Mouse (Mus musculus): ENCODE data around the gene Hsf4. TPM values are rescaled to one million over a fixed set of nuclear protein-coding genes. Genes with fewer than 3 reads are reported as not detected.
A peak's percentile ranks its signal among the peaks of the same experiment; 100 is the strongest.

Gene Hsf4
- polyA plus RNA-seq, 1 experiment from 2014 or later = not detected

- 44% methylated on average over 16 of the region's 16 CpGs for WGBS
- Histone ChIP-seq H3K4me2 (ENCODE audit: low read depth, severe bottlenecking) (no peak overlapping the region; the same call in 1 of the 2 replicates), H3K9me3 (ENCODE audit: control insufficient read depth, low read length) (peaks cover 3% of the 10 kb centered on the region; the same call in 1 of the 2 replicates), H3K36me3 (ENCODE audit: control insufficient read depth, insufficient read depth, low read length) (no peaks in the 10 kb centered on the region; the same call in 1 of the 2 replicates), H3K27ac (replicated peaks; ENCODE audit: low read depth, low read length) (no peak overlapping the region), H3K4me3 (ENCODE audit: low read depth, low read length) (no peak overlapping the region), H3K4me1 (ENCODE audit: control insufficient read depth, insufficient read depth, low read length) (peaks cover 18% of the 10 kb centered on the region), H3K27me3 (ENCODE audit: control insufficient read depth, insufficient read depth, low read length) (peaks cover 62% of the 10 kb centered on the region), H3K9ac (ENCODE audit: low read length) (no peak overlapping the region)
- DNase-seq (ENCODE audit: low spot score) = no peak
- ATAC-seq (ENCODE audit: insufficient number of reproducible peaks, low FRiP score, low TSS enrichment, low read depth) = no peak
Observed at GRCm38 (mm10) chr8:105263244-105263912, 6.2 kb upstream of the Hsf4 start.

DNA sequence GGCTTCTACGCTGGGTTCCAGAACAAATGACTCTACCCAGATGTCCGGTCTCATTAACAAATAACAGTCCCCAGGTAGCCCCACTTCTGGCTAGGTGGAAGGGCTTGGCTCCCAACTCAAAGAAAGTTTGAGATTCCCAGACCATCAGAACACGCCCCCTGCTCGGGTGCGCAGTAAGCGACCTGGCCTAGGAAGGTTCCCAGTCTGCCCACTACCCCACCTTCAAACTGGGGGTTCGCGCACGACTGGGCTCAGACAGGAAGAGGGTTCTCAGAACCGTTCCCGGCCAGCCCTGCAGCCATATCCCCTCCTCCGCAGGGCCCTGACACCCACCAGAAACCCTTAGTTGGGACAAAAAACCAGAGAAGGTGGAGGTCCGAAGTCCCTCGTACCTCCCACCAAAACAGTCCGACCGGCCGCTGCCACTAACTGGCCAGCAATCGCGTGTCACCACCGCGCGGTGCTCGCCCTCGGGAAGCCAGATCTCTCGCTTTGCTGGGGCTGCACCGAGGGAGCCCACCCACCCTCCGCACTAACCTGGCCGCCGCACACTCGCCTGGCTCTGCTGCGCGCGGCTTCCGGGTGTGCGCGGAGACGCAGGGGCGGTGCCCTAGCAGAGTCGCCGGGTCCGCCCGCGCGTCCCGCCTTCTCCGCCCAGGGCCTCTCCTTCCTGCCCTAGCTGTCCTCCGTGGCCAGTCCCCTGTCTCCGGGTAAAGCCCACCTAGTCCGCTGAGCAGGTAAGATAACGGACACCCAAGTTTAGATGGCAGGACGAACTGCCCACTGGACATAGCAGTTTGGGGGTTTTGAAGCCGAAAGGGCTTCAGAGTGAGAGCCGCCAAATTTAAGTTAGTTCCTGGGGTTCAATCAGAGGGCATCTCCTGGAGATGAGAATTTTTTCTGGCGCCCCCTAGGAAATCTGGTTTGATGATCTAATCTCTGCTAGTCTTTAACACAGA is 5.3 kb upstream of the Hsf4 start, which contains the start of the genes Tradd and Fbxl8:
Tradd (minus strand) TSS at position 586 of the 959 bp plus-strand sequence.
Fbxl8 (plus strand) TSS at position 625 of the 959 bp plus-strand sequence.
- ATAC-seq (ENCODE audit: insufficient number of reproducible peaks, low FRiP score, low TSS enrichment, low read depth) (no peak), DNase-seq (ENCODE audit: low spot score) (peak; percentile 71)
- Histone ChIP-seq H3K27ac (replicated peaks; ENCODE audit: low read depth, low read length) (no peak within 1 kb of the TSS), H3K4me3 (ENCODE audit: low read depth, low read length) (peak within 1 kb of the TSS; percentile 63), H3K9ac (ENCODE audit: low read length) (peak within 1 kb of the TSS; percentile 58), H3K9me3 (ENCODE audit: control insufficient read depth, low read length) (peaks cover 3% of the 10 kb centered on the region; the same call in 1 of the 2 replicates), H3K36me3 (ENCODE audit: control insufficient read depth, insufficient read depth, low read length) (no peaks in the 10 kb centered on the region; the same call in 1 of the 2 replicates), H3K27me3 (ENCODE audit: control insufficient read depth, insufficient read depth, low read length) (peaks cover 62% of the 10 kb centered on the region), H3K4me2 (ENCODE audit: low read depth, severe bottlenecking) (peak within 1 kb of the TSS; percentile 81), H3K4me1 (ENCODE audit: control insufficient read depth, insufficient read depth, low read length) (peaks cover 20% of the 10 kb centered on the region)
- 1% methylated on average over 54 of the region's 54 CpGs for WGBS

- WGBS = 10% methylated on average over 10 of the region's 10 CpGs
- Histone ChIP-seq H3K27ac (replicated peaks; ENCODE audit: low read depth, low read length) (no peak overlapping the region), H3K9ac (ENCODE audit: low read length) (no peak overlapping the region), H3K4me2 (ENCODE audit: low read depth, severe bottlenecking) (peak overlapping the region; percentile 81), H3K9me3 (ENCODE audit: control insufficient read depth, low read length) (peaks cover 3% of the 10 kb centered on the region; the same call in 1 of the 2 replicates), H3K4me3 (ENCODE audit: low read depth, low read length) (peak overlapping the region; percentile 63), H3K36me3 (ENCODE audit: control insufficient read depth, insufficient read depth, low read length) (no peaks in the 10 kb centered on the region; the same call in 1 of the 2 replicates), H3K4me1 (ENCODE audit: control insufficient read depth, insufficient read depth, low read length) (peaks cover 20% of the 10 kb centered on the region), H3K27me3 (ENCODE audit: control insufficient read depth, insufficient read depth, low read length) (peaks cover 62% of the 10 kb centered on the region)
- ATAC-seq (ENCODE audit: insufficient number of reproducible peaks, low FRiP score, low TSS enrichment, low read depth) (no peak), DNase-seq (ENCODE audit: low spot score) (no peak)
Observed at GRCm38 (mm10) chr8:105265128-105265527, 4.5 kb upstream of the Hsf4 start.

DNA sequence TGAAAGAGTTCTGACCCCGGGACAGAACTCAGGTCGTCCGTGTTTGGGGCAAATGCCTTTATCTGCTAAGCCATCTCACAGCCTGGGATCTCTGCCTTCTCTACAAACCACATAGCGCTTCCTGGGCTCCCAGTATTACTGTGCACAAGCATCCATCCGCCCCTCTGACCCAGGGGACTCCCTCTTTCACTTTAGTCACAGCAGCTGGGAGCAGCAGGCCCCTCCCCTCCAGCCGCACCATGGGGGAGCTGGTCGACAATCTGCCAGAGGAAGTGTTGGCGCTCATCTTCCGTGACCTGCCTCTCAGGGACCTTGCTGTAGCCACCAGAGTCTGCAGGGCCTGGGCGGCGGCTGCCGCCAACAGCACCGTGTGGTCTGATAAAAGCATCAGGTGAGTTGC is 2.8 kb upstream of the Hsf4 start:
- peaks cover 24% of the 10 kb centered on the region for H3K4me1 ChIP-seq (ENCODE audit: control insufficient read depth, insufficient read depth, low read length)
- no peak for DNase-seq (ENCODE audit: low spot score)

DNA sequence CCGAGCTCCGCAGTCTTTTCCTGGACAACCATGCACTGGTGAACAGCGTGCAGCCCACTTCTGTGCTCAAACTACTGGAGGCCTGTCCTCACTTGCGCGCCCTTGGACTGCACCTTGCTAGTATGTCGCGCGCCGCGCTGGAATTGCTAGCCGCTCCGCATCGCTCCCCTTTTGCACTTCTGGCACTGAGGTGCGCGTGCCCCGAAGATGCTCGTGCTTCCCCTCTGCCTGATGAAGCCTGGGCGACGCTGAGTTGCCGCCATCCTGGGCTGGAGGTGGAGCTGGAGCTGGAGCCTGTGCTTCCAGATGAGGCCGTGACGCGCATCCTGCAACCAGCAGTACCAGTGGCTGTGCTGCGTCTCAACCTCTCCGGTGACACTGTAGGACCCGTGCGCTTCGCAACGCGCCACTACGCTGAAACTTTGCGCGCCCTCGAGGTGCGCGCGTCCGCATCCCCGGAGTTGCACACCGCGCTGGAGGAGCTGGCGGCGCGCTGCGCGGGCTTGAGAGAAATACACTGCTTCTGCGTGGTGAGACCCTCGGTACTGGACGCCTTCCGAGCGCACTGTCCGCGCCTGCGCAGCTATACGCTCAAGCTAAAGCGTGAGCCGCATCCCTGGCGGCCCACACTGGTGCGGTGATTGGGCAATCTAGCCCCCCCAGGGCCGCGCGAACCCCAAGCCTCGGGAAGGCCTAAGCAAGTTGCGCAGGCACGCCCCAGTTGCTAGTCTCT is 1.1 kb upstream of the Hsf4 start:
- peaks cover 81% of the 10 kb centered on the region for H3K27me3 ChIP-seq (ENCODE audit: control insufficient read depth, insufficient read depth, low read length)
- no peaks in the 10 kb centered on the region; the same call in 1 of the 2 replicates for H3K36me3 ChIP-seq (ENCODE audit: control insufficient read depth, insufficient read depth, low read length)
- H3K4me2 ChIP-seq (ENCODE audit: low read depth, severe bottlenecking) = peak overlapping the region; percentile 65
- peak overlapping the region; percentile 32 for H3K4me3 ChIP-seq (ENCODE audit: low read depth, low read length)
- H3K9me3 ChIP-seq (ENCODE audit: control insufficient read depth, low read length) = peaks cover 3% of the 10 kb centered on the region; the same call in 1 of the 2 replicates
- ATAC-seq (ENCODE audit: insufficient number of reproducible peaks, low FRiP score, low TSS enrichment, low read depth) (peak; percentile 66), DNase-seq (ENCODE audit: low spot score) (peak; percentile 82)
- H3K27ac ChIP-seq (replicated peaks; ENCODE audit: low read depth, low read length) = no peak overlapping the region
- H3K4me1 ChIP-seq (ENCODE audit: control insufficient read depth, insufficient read depth, low read length) = peaks cover 24% of the 10 kb centered on the region
- H3K9ac ChIP-seq (ENCODE audit: low read length) = peak overlapping the region; percentile 9; the same call in 1 of the 2 replicates
- WGBS = under 1% methylated on average over 65 of the region's 65 CpGs

More for the DNA sequence above, 2.8 kb upstream of the Hsf4 start:
- Histone ChIP-seq H3K4me3 (ENCODE audit: low read depth, low read length) (no peak overlapping the region), H3K4me2 (ENCODE audit: low read depth, severe bottlenecking) (peak overlapping the region; percentile 7; the same call in 1 of the 2 replicates), H3K27ac (replicated peaks; ENCODE audit: low read depth, low read length) (no peak overlapping the region), H3K9ac (ENCODE audit: low read length) (no peak overlapping the region), H3K27me3 (ENCODE audit: control insufficient read depth, insufficient read depth, low read length) (peaks cover 71% of the 10 kb centered on the region), H3K36me3 (ENCODE audit: control insufficient read depth, insufficient read depth, low read length) (no peaks in the 10 kb centered on the region; the same call in 1 of the 2 replicates), H3K9me3 (ENCODE audit: control insufficient read depth, low read length) (peaks cover 3% of the 10 kb centered on the region; the same call in 1 of the 2 replicates)
- WGBS = 13% methylated on average over 13 of the region's 13 CpGs
- no peak for ATAC-seq (ENCODE audit: insufficient number of reproducible peaks, low FRiP score, low TSS enrichment, low read depth)

DNA sequence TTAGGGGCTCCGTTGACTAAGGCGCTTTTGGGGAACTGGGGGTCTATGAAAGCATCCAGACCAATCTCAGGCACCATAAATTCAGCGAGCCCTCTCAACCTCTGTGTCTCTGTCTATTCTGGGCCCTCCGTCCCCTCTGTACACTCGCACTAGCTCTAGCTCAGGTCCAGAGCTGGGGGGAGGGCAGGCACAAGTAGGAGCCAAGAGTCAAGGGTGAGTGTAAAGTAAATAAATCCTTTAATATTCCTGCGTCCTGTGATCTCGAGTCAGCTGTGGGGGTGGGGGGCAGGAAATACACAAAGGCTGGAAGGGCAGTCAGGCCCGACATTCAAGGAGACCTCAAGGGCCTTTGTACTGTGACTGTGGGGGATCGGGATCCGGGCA is 534 bp upstream of the Hsf4 start:
- H3K9ac ChIP-seq (ENCODE audit: low read length) = peak overlapping the region; percentile 9; the same call in 1 of the 2 replicates
- no peak for DNase-seq (ENCODE audit: low spot score)
- H3K27ac ChIP-seq (replicated peaks; ENCODE audit: low read depth, low read length) = no peak overlapping the region
- H3K4me3 ChIP-seq (ENCODE audit: low read depth, low read length) = peak overlapping the region; percentile 32
- peaks cover 24% of the 10 kb centered on the region for H3K4me1 ChIP-seq (ENCODE audit: control insufficient read depth, insufficient read depth, low read length)
- H3K36me3 ChIP-seq (ENCODE audit: control insufficient read depth, insufficient read depth, low read length) = no peaks in the 10 kb centered on the region; the same call in 1 of the 2 replicates
- ATAC-seq (ENCODE audit: insufficient number of reproducible peaks, low FRiP score, low TSS enrichment, low read depth) = peak; percentile 16
- 1% methylated on average over 10 of the region's 10 CpGs for WGBS
- H3K9me3 ChIP-seq (ENCODE audit: control insufficient read depth, low read length) = peaks cover 3% of the 10 kb centered on the region; the same call in 1 of the 2 replicates
- H3K27me3 ChIP-seq (ENCODE audit: control insufficient read depth, insufficient read depth, low read length) = peaks cover 82% of the 10 kb centered on the region
- H3K4me2 ChIP-seq (ENCODE audit: low read depth, severe bottlenecking) = peak overlapping the region; percentile 65

- ATAC-seq (ENCODE audit: insufficient number of reproducible peaks, low FRiP score, low TSS enrichment, low read depth) (no peak), DNase-seq (ENCODE audit: low spot score) (no peak)
- H3K27me3 ChIP-seq (ENCODE audit: control insufficient read depth, insufficient read depth, low read length) = peaks cover 87% of the 10 kb centered on the region
- peaks cover 18% of the 10 kb centered on the region for H3K4me1 ChIP-seq (ENCODE audit: control insufficient read depth, insufficient read depth, low read length)
- peaks cover 3% of the 10 kb centered on the region; the same call in 1 of the 2 replicates for H3K9me3 ChIP-seq (ENCODE audit: control insufficient read depth, low read length)
- H3K27ac ChIP-seq (replicated peaks; ENCODE audit: low read depth, low read length) = no peak overlapping the region
- peak overlapping the region; percentile 32 for H3K4me3 ChIP-seq (ENCODE audit: low read depth, low read length)
- 4% methylated on average over 39 of the region's 39 CpGs for WGBS
- no peaks in the 10 kb centered on the region; the same call in 1 of the 2 replicates for H3K36me3 ChIP-seq (ENCODE audit: control insufficient read depth, insufficient read depth, low read length)
- peak overlapping the region; percentile 65; the same call in 1 of the 2 replicates for H3K4me2 ChIP-seq (ENCODE audit: low read depth, severe bottlenecking)
- H3K9ac ChIP-seq (ENCODE audit: low read length) = no peak overlapping the region
Observed at GRCm38 (mm10) chr8:105270101-105270915, 707 bp downstream of the Hsf4 start.

Measured in limb, embryonic 11.5 days (tissue).